Mouse (Mus musculus): ENCODE measurements around the gene C2cd4c. TPM values are rescaled to one million over a fixed set of nuclear protein-coding genes. Genes with fewer than 3 reads are reported as not detected.

C2cd4c gene
- polyA plus RNA-seq, 1 experiment from 2014 or later = 0.07 TPM

DNA sequence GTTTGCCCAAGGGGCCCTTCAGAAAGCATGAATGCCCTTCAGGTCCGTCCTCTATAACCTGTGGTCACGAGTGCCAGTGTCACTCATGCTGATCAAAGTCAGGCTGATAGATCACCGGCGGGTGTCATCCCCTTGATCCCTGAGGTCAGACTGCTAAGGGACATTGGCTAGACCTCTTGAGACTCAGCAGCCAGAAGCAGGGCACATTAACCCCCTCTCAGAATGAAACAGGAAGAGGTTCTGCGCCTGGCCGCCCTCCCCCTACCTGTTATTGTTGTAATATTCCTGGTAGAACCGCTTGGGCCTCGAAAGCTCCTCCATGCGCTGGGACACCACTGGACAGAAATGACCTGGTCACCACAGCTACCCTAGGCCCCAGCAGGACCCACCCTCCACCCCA lies 29.4 kb downstream of the C2cd4c start:
- H3K9me3 ChIP-seq (ENCODE audit: control insufficient read depth, low read length) = no peaks in the 10 kb centered on the region
- no peaks in the 10 kb centered on the region for H3K36me3 ChIP-seq (ENCODE audit: control insufficient read depth, insufficient read depth, low read length)
- H3K27me3 ChIP-seq (replicated peaks; ENCODE audit: control insufficient read depth, insufficient read depth, low read length) = no peaks in the 10 kb centered on the region
- no peak overlapping the region for H3K4me3 ChIP-seq (ENCODE audit: low read length)
- no peak overlapping the region for H3K9ac ChIP-seq (ENCODE audit: low read depth, low read length)
- WGBS = 77% methylated on average over 9 of the region's 9 CpGs
- no peak overlapping the region for H3K27ac ChIP-seq (ENCODE audit: low read length)
- H3K4me2 ChIP-seq (ENCODE audit: low read depth, low read length) = no peak overlapping the region
- 0 out of 2 replicates have a peak, but pooled peaks cover 3% of the 10 kb centered on the region for H3K4me1 ChIP-seq (ENCODE audit: control insufficient read depth, insufficient read depth, low read length)
- ATAC-seq = no peak

GRCm38 (mm10) chr10:79584021-79584420 lies 29.8 kb downstream of the C2cd4c start:
- Histone ChIP-seq H3K9ac (ENCODE audit: low read depth, low read length) (no peak overlapping the region), H3K27ac (ENCODE audit: low read length) (no peak overlapping the region), H3K27me3 (replicated peaks; ENCODE audit: control insufficient read depth, insufficient read depth, low read length) (no peaks in the 10 kb centered on the region), H3K4me2 (ENCODE audit: low read depth, low read length) (no peak overlapping the region), H3K4me1 (ENCODE audit: control insufficient read depth, insufficient read depth, low read length) (0 out of 2 replicates have a peak, but pooled peaks cover 3% of the 10 kb centered on the region), H3K36me3 (ENCODE audit: control insufficient read depth, insufficient read depth, low read length) (no peaks in the 10 kb centered on the region), H3K9me3 (ENCODE audit: control insufficient read depth, low read length) (no peaks in the 10 kb centered on the region), H3K4me3 (ENCODE audit: low read length) (no peak overlapping the region)
- 57% methylated on average over 7 of the region's 7 CpGs for WGBS
- ATAC-seq = no peak

DNA sequence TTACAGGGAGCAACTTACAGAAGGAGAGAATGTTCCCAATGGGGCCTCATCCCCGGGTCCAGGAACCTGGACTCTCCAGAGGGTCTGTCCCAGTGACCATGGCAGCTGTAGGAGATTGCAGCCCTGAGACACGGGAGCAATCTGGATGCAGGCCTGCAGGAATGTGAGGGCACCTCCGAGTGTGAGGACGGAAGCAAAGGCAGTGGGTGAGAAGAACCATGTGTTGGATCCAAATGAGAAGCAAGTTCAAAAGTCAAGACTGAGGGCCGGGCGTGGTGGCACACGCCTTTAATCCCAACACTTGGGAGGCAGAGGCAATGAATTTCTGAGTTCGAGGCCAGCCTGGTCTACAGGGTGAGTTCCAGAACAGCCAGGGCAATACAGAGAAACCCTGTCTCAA lies 32.3 kb downstream of the C2cd4c start:
- Histone ChIP-seq H3K27me3 (replicated peaks; ENCODE audit: control insufficient read depth, insufficient read depth, low read length) (no peaks in the 10 kb centered on the region), H3K9me3 (ENCODE audit: control insufficient read depth, low read length) (no peaks in the 10 kb centered on the region), H3K4me3 (ENCODE audit: low read length) (no peak overlapping the region), H3K9ac (ENCODE audit: low read depth, low read length) (no peak overlapping the region), H3K36me3 (ENCODE audit: control insufficient read depth, insufficient read depth, low read length) (no peaks in the 10 kb centered on the region), H3K4me2 (ENCODE audit: low read depth, low read length) (no peak overlapping the region), H3K27ac (ENCODE audit: low read length) (no peak overlapping the region), H3K4me1 (ENCODE audit: control insufficient read depth, insufficient read depth, low read length) (no peaks in the 10 kb centered on the region)
- 85% methylated on average over 8 of the region's 8 CpGs for WGBS
- ATAC-seq = no peak

- Histone ChIP-seq H3K4me3 (ENCODE audit: low read length) (no peak overlapping the region), H3K27me3 (replicated peaks; ENCODE audit: control insufficient read depth, insufficient read depth, low read length) (no peaks in the 10 kb centered on the region), H3K4me1 (ENCODE audit: control insufficient read depth, insufficient read depth, low read length) (no peaks in the 10 kb centered on the region), H3K27ac (ENCODE audit: low read length) (no peak overlapping the region), H3K36me3 (ENCODE audit: control insufficient read depth, insufficient read depth, low read length) (no peaks in the 10 kb centered on the region), H3K9me3 (ENCODE audit: control insufficient read depth, low read length) (no peaks in the 10 kb centered on the region), H3K9ac (ENCODE audit: low read depth, low read length) (no peak overlapping the region), H3K4me2 (ENCODE audit: low read depth, low read length) (no peak overlapping the region)
- 45% methylated on average over 6 of the region's 6 CpGs for WGBS
- ATAC-seq = no peak
Observed at GRCm38 (mm10) chr10:79580811-79581210, 33.0 kb downstream of the C2cd4c start.

DNA sequence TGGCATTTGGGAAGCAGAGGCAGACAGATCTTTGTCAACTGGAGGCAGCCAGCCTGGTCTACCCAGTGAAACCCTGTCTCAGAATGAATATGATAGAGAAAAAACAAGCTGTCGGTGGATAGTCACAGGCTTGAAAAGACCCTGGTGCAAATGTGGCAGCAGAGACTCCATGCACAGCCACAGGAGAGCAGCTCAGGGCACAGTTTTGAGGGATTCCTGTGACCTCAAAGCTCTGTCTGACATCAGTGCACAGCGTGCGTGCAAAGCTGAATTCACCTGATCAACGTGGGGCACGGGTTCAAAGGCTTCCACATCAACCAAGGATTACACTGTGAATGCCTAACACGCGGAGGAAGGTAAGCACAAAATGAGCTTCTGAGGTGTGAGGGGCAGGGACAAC lies 33.5 kb downstream of the C2cd4c start:
- Histone ChIP-seq H3K4me1 (ENCODE audit: control insufficient read depth, insufficient read depth, low read length) (no peaks in the 10 kb centered on the region), H3K9me3 (ENCODE audit: control insufficient read depth, low read length) (no peaks in the 10 kb centered on the region), H3K27me3 (replicated peaks; ENCODE audit: control insufficient read depth, insufficient read depth, low read length) (no peaks in the 10 kb centered on the region), H3K9ac (ENCODE audit: low read depth, low read length) (no peak overlapping the region), H3K27ac (ENCODE audit: low read length) (no peak overlapping the region), H3K4me2 (ENCODE audit: low read depth, low read length) (no peak overlapping the region), H3K4me3 (ENCODE audit: low read length) (no peak overlapping the region), H3K36me3 (ENCODE audit: control insufficient read depth, insufficient read depth, low read length) (no peaks in the 10 kb centered on the region)
- no peak for ATAC-seq
- 63% methylated on average over 7 of the region's 7 CpGs for WGBS

DNA sequence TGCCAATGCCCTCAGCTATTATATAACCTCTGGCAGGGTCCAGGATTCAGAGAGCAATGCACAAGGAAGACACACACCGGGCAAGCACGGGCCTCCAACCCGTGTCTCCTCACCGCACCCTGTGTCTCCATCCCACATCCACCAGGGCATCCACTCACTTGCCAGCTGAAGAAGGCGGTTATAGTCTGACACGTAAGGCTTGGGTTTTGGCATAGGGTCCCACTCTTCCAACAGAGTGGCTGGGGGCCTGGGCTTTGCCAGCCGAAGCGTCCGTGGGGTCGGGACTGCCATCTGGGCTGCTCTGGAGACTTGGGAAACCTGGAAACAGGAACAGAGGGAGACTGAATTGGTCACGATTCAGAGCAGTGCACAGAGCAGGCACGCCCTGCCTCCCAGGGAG lies 34.0 kb downstream of the C2cd4c start:
- Histone ChIP-seq H3K9me3 (ENCODE audit: control insufficient read depth, low read length) (no peaks in the 10 kb centered on the region), H3K9ac (ENCODE audit: low read depth, low read length) (no peak overlapping the region), H3K36me3 (ENCODE audit: control insufficient read depth, insufficient read depth, low read length) (no peaks in the 10 kb centered on the region), H3K27me3 (replicated peaks; ENCODE audit: control insufficient read depth, insufficient read depth, low read length) (no peaks in the 10 kb centered on the region), H3K4me1 (ENCODE audit: control insufficient read depth, insufficient read depth, low read length) (no peaks in the 10 kb centered on the region), H3K4me3 (ENCODE audit: low read length) (no peak overlapping the region), H3K27ac (ENCODE audit: low read length) (no peak overlapping the region), H3K4me2 (ENCODE audit: low read depth, low read length) (no peak overlapping the region)
- WGBS = 79% methylated on average over 12 of the region's 12 CpGs
- ATAC-seq = no peak

DNA sequence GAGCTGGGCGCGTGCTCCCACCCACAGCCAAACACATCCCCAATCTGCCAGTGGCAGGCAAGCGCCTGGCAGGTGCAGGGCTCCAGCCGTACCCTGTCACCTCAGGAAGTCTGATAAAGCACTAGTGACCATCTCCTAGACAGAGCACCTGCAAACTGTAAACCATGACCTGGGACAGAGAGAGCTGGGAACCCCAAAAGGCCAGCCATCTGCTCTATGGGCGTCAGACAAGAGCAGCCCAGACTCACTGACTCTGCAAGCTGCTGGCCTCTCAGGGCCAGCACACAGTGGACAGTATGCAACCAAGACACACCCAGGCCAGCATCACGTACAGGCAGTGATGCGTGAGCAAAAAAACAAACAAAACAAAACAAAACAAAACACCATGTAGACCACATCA lies 34.9 kb downstream of the C2cd4c start:
- no peaks in the 10 kb centered on the region for H3K9me3 ChIP-seq (ENCODE audit: control insufficient read depth, low read length)
- WGBS = 78% methylated on average over 7 of the region's 7 CpGs
- no peaks in the 10 kb centered on the region for H3K4me1 ChIP-seq (ENCODE audit: control insufficient read depth, insufficient read depth, low read length)
- H3K36me3 ChIP-seq (ENCODE audit: control insufficient read depth, insufficient read depth, low read length) = no peaks in the 10 kb centered on the region
- H3K27ac ChIP-seq (ENCODE audit: low read length) = no peak overlapping the region
- ATAC-seq = no peak
- H3K4me3 ChIP-seq (ENCODE audit: low read length) = no peak overlapping the region
- no peaks in the 10 kb centered on the region for H3K27me3 ChIP-seq (replicated peaks; ENCODE audit: control insufficient read depth, insufficient read depth, low read length)
- no peak overlapping the region for H3K4me2 ChIP-seq (ENCODE audit: low read depth, low read length)
- H3K9ac ChIP-seq (ENCODE audit: low read depth, low read length) = no peak overlapping the region

GRCm38 (mm10) chr10:79578276-79578675 lies 35.5 kb downstream of the C2cd4c start:
- no peak for ATAC-seq
- Histone ChIP-seq H3K27ac (ENCODE audit: low read length) (no peak overlapping the region), H3K4me3 (ENCODE audit: low read length) (no peak overlapping the region), H3K4me1 (ENCODE audit: control insufficient read depth, insufficient read depth, low read length) (no peaks in the 10 kb centered on the region), H3K27me3 (replicated peaks; ENCODE audit: control insufficient read depth, insufficient read depth, low read length) (no peaks in the 10 kb centered on the region), H3K36me3 (ENCODE audit: control insufficient read depth, insufficient read depth, low read length) (no peaks in the 10 kb centered on the region), H3K4me2 (ENCODE audit: low read depth, low read length) (no peak overlapping the region), H3K9me3 (ENCODE audit: control insufficient read depth, low read length) (no peaks in the 10 kb centered on the region), H3K9ac (ENCODE audit: low read depth, low read length) (no peak overlapping the region)
- 70% methylated on average over 9 of the region's 9 CpGs for WGBS

GRCm38 (mm10) chr10:79577376-79577775 lies 36.4 kb downstream of the C2cd4c start:
- no peaks in the 10 kb centered on the region for H3K9me3 ChIP-seq (ENCODE audit: control insufficient read depth, low read length)
- no peak overlapping the region for H3K4me3 ChIP-seq (ENCODE audit: low read length)
- H3K4me2 ChIP-seq (ENCODE audit: low read depth, low read length) = no peak overlapping the region
- no peak overlapping the region for H3K9ac ChIP-seq (ENCODE audit: low read depth, low read length)
- H3K36me3 ChIP-seq (ENCODE audit: control insufficient read depth, insufficient read depth, low read length) = no peaks in the 10 kb centered on the region
- ATAC-seq = no peak
- H3K4me1 ChIP-seq (ENCODE audit: control insufficient read depth, insufficient read depth, low read length) = no peaks in the 10 kb centered on the region
- no peak overlapping the region for H3K27ac ChIP-seq (ENCODE audit: low read length)
- H3K27me3 ChIP-seq (replicated peaks; ENCODE audit: control insufficient read depth, insufficient read depth, low read length) = no peaks in the 10 kb centered on the region
- 66% methylated on average over 4 of the region's 4 CpGs for WGBS

- no peak for ATAC-seq
- Histone ChIP-seq H3K9ac (ENCODE audit: low read depth, low read length) (no peak overlapping the region), H3K9me3 (ENCODE audit: control insufficient read depth, low read length) (no peaks in the 10 kb centered on the region), H3K27me3 (replicated peaks; ENCODE audit: control insufficient read depth, insufficient read depth, low read length) (no peaks in the 10 kb centered on the region), H3K36me3 (ENCODE audit: control insufficient read depth, insufficient read depth, low read length) (no peaks in the 10 kb centered on the region), H3K27ac (ENCODE audit: low read length) (no peak overlapping the region), H3K4me3 (ENCODE audit: low read length) (no peak overlapping the region), H3K4me2 (ENCODE audit: low read depth, low read length) (no peak overlapping the region), H3K4me1 (ENCODE audit: control insufficient read depth, insufficient read depth, low read length) (no peaks in the 10 kb centered on the region)
- 66% methylated on average over 6 of the region's 6 CpGs for WGBS
Observed at GRCm38 (mm10) chr10:79575754-79576153, 38.1 kb downstream of the C2cd4c start.

Data from intestine, embryonic 16.5 days (tissue).